11 mouse cellular contexts compared by ENCODE assay signal in the genomic region with DNA sequence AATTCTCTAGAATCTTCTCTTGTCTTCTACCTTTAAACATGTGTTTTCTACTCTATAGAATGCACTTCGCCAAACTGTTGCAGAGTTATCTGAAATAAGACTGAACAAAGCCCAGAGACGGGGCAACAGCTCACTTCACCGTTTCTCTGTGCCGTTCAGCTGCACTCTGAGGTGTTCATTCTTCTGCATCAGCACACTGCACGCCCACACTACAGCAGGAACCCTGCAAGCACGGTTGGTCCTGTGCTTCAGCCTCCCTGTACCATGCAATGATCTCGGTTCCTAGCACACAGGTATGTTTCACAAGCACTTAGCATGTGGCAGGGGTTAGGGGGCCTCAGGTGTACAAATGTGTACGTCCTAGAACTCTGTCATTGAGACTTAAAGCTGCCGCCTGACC. TPM values are rescaled to one million over a fixed set of nuclear protein-coding genes. Genes with fewer than 3 reads are reported as not detected.
A peak's percentile ranks its signal among the peaks of the same experiment; 100 is the strongest.
DNase-seq lines count a peak whose midpoint lies in the region; ATAC-seq and TF ChIP-seq lines count a peak whose summit lies in the region.
"Had no signal": no experiment of that assay in that cellular context is flagged by ENCODE, and none has a peak within 500 bp of the region (broad histone marks: within the 10 kb centered on the region; RNA-seq: fewer than 3 reads in every experiment).

No protein-coding gene starts in this region.

- H3K9me3 ChIP-seq in embryonic facial prominence, embryonic 13.5 days, result peaks cover 3% of the 10 kb centered on the region; the same call in 1 of the 2 replicates
- H3K9me3 ChIP-seq in embryonic facial prominence, embryonic 10.5 days, result 0 out of 2 replicates have a peak, but pooled peaks cover 4% of the 10 kb centered on the region
- H3K9me3 ChIP-seq in kidney, postnatal 0 days (replicated peaks; ENCODE audit: low read length), result no peaks in the 10 kb centered on the region
- no peaks in the 10 kb centered on the region for H3K9me3 ChIP-seq in megakaryocyte, embryonic 14.5 days
- H3K9me3 ChIP-seq: forebrain, embryonic 13.5 days; G1E; hindbrain, embryonic 15.5 days had no signal

- TF ChIP-seq CTCF in kidney, postnatal 0 days (IDR thresholded peaks at IDR 0.05; ENCODE audit: low read depth), result no peak

- no peak for DNase-seq in embryonic facial prominence, embryonic 10.5 days (ENCODE audit: low spot score)
- DNase-seq in kidney, postnatal 0 days (ENCODE audit: low spot score), result no peak
- no peak for DNase-seq in kidney, postnatal 36 days
- DNase-seq in embryo, embryonic 10.5 days (ENCODE audit: low spot score), result no peak
- no peak for DNase-seq in cerebellum, adult 8-10 months

- no peak overlapping the region for H3K4me3 ChIP-seq in embryonic facial prominence, embryonic 13.5 days
- H3K4me3 ChIP-seq in embryonic facial prominence, embryonic 10.5 days, result no peak overlapping the region
- no peak overlapping the region for H3K4me3 ChIP-seq in kidney, postnatal 0 days (replicated peaks; ENCODE audit: low read depth, low read length)
- H3K4me3 ChIP-seq in megakaryocyte, embryonic 14.5 days (replicated peaks), result peak overlapping the region; percentile 30
- H3K4me3 ChIP-seq: forebrain, embryonic 13.5 days; hindbrain, embryonic 15.5 days had no signal

- H3K4me2 ChIP-seq in embryonic facial prominence, embryonic 13.5 days, result no peak overlapping the region
- H3K4me2 ChIP-seq in kidney, postnatal 0 days (ENCODE audit: low read length), result peak overlapping the region; percentile 43
- H3K4me2 ChIP-seq: forebrain, embryonic 13.5 days; hindbrain, embryonic 15.5 days had no signal

- H3K27me3 ChIP-seq in embryonic facial prominence, embryonic 13.5 days, result no peaks in the 10 kb centered on the region
- H3K27me3 ChIP-seq in embryonic facial prominence, embryonic 10.5 days (replicated peaks; ENCODE audit: low read depth, poor library complexity, severe bottlenecking), result no peaks in the 10 kb centered on the region
- no peaks in the 10 kb centered on the region for H3K27me3 ChIP-seq in kidney, postnatal 0 days (ENCODE audit: insufficient read depth, low read length)
- H3K27me3 ChIP-seq in megakaryocyte, embryonic 14.5 days (replicated peaks), result no peaks in the 10 kb centered on the region
- H3K27me3 ChIP-seq: forebrain, embryonic 13.5 days; hindbrain, embryonic 15.5 days had no signal

- H3K4me1 ChIP-seq in embryonic facial prominence, embryonic 13.5 days, result peaks cover 11% of the 10 kb centered on the region
- H3K4me1 ChIP-seq in embryonic facial prominence, embryonic 10.5 days, result peaks cover 13% of the 10 kb centered on the region
- H3K4me1 ChIP-seq in kidney, postnatal 0 days (replicated peaks; ENCODE audit: insufficient read depth, low read length), result peaks cover 4% of the 10 kb centered on the region; the same call in 1 of the 2 replicates
- peaks cover 31% of the 10 kb centered on the region for H3K4me1 ChIP-seq in megakaryocyte, embryonic 14.5 days

- no peak overlapping the region for H3K9ac ChIP-seq in embryonic facial prominence, embryonic 13.5 days
- no peak overlapping the region for H3K9ac ChIP-seq in kidney, postnatal 0 days (ENCODE audit: low read depth, low read length)
- H3K9ac ChIP-seq: forebrain, embryonic 13.5 days; hindbrain, embryonic 15.5 days had no signal

- 0 out of 2 replicates have a peak, but pooled peaks cover 2% of the 10 kb centered on the region for H3K36me3 ChIP-seq in embryonic facial prominence, embryonic 13.5 days
- no peaks in the 10 kb centered on the region; the same call in 1 of the 2 replicates for H3K36me3 ChIP-seq in embryonic facial prominence, embryonic 10.5 days (replicated peaks)
- H3K36me3 ChIP-seq in kidney, postnatal 0 days (ENCODE audit: insufficient read depth, low read length), result no peaks in the 10 kb centered on the region
- H3K36me3 ChIP-seq in megakaryocyte, embryonic 14.5 days (replicated peaks; ENCODE audit: low read length), result no peaks in the 10 kb centered on the region
- H3K36me3 ChIP-seq: G1E; hindbrain, embryonic 15.5 days had no signal

- H3K27ac ChIP-seq in embryonic facial prominence, embryonic 13.5 days, result 0 out of 2 replicates have a peak overlapping the region, but pooled peaks have one; percentile 7
- H3K27ac ChIP-seq in embryonic facial prominence, embryonic 10.5 days (replicated peaks), result no peak overlapping the region
- H3K27ac ChIP-seq in kidney, postnatal 0 days, result peak overlapping the region; percentile 47; the same call in 1 of the 2 replicates
- H3K27ac ChIP-seq: hindbrain, embryonic 15.5 days had no signal

- ATAC-seq in embryonic facial prominence, embryonic 13.5 days (ENCODE audit: insufficient number of reproducible peaks, insufficient read depth, low FRiP score, low TSS enrichment, low read depth), result no peak
- ATAC-seq in kidney, postnatal 0 days (replicated peaks; ENCODE audit: low FRiP score, low read depth), result no peak
- ATAC-seq in CD4-positive, CD25-positive, alpha-beta regulatory T cell, adult 4 months, result peak; percentile 32
- ATAC-seq: forebrain, embryonic 13.5 days had no signal

- 76% methylated on average over 9 of the region's 9 CpGs for WGBS in embryonic facial prominence, embryonic 13.5 days
- WGBS in embryonic facial prominence, embryonic 10.5 days, result 80% methylated on average over 9 of the region's 9 CpGs
- 40% methylated on average over 9 of the region's 9 CpGs for WGBS in kidney, postnatal 0 days

RNA-seq across cellular contexts. Expression of a gene that starts 32.9 kb away (rescaled TPM):
- 8.9 and 9.2 TPM in 2 replicates for polyA plus RNA-seq in embryonic facial prominence, embryonic 13.5 days (2015; fragmentation: Nextera tagmentation; extraction: Ambion mirVana)
- 5.0 and 5.8 TPM in 2 replicates for polyA plus RNA-seq in embryonic facial prominence, embryonic 10.5 days (2016; fragmentation: Nextera tagmentation; extraction: Ambion mirVana)
- 3.7 and 4.4 TPM in 2 replicates for polyA plus RNA-seq in kidney, postnatal 0 days (2015; fragmentation: Nextera tagmentation; extraction: Ambion mirVana)
- 1 to 10 TPM; 3.1 to 5.6 TPM for polyA plus RNA-seq in CD4-positive, CD25-positive, alpha-beta regulatory T cell, adult 4 months (2017; shearing (Covaris generic))
- polyA plus RNA-seq in megakaryocyte, embryonic 14.5 days (2012; ENCODE audit: insufficient read depth, low replicate concordance), result 0.81 and 1.5 TPM in 2 replicates
